Mouse (Mus musculus): ENCODE data around the gene Nfkbie.

Gene Nfkbie

DNA sequence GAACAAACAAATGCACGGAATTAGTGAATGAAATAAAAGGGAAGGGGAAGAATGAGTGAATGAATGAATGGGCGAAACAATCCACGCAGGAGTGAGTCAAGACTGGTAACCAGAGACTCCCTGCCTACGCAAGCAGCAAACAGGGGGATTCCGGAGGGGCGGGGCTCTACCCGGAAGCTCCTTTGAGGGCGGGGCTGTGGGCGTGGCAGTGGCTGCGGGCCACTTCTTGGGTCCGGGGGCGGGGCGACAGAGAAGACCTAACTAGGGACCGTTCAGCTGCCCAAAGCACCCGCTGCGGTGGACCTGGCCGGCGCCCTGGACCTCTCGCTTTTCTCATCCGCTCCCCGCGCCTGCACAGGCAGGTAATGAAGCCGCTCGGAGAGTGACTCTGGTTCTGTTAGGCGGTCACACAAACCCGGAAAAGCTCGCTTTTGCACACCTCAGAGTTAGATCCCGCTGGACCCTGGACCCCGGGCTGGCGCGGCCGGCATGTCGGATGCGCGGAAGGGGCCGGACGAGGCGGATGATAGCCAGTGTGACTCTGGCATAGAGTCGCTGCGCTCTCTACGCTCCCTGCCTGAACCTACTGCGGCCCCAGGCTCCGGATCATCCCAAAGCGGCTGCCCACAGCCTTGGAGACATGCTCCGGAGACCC is at the start of gene Nfkbie:
Gene Nfkbie, plus strand, starts transcription at position 252 of the 655 bp plus-strand sequence.
- DNase-seq (ENCODE audit: low spot score in 2 of 2) = peak; percentile 93 to 94

DNA sequence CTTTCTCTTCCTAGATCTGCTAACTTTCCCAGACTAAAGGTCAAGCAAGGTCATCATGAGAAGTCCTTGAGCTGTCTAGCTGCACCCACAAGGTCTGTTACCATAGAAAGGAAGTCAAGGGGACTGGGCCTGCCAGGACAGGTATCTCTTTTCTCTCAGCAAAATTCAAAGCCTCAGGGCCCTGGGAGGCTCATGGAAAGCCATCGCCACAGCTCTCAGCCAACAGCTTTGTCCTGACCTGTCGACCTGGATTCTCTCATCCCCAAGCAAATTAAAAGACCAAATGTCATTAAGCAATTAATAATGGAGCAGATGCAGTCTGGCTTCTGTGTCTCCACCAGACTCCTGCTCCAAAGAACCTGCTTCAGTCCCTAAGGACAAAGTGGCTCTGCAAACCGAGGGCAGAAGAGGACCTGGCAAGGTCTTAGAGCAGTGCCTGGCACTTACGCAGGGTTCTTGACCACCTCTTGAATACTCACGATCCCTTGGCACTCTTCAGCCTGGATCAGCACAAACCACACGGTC is 49.5 kb upstream of the Nfkbie start:
- DNase-seq (ENCODE audit: low spot score in 2 of 2) = no peak

DNA sequence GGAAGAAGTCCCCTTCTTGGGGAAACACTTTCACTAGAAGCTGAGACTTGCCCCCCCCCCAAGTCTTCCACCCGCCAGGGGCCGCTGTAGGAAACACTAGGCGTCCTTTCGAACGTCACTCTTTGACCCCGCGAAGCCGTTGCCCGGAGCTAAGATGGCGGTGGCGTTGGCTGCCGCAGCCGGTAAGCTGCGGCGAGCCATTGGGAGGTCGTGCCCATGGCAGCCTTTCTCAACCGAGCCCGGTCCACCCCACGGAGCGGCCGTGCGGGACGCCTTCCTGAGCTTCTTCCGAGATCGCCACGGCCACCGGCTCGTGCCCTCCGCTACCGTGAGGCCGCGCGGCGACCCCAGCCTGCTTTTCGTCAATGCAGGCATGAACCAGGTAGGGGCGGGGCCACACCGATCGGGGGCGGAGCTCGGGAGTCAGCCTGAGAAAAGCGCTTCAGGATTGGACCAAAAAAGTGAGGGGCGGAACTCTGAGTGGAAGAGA is 48.8 kb upstream of the Nfkbie start, which contains the start of gene Aars2:
Gene Aars2, plus strand, starts transcription at position 142 of the 490 bp plus-strand sequence.
- peak; percentile 92 to 94 for DNase-seq (ENCODE audit: low spot score in 2 of 2)

DNA sequence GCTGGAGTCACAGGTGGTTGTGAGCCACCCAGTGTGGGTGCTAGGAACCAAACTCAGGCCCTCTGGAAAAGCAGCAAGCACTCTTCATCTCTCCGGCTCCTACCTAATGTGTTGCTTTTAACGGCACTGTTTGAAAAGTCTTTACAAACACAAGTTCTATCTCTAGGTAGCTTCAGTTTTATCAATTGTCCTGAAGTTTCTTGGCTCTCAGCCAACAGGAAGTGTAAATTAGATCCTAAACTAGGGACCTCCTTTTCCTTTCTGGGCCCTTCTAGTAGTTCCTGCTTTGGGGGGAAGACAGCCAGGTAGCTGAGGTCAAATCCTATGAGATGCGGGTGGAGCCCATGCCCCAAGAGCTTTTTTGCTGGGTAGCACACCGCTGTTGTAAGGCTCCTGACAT is 44.6 kb upstream of the Nfkbie start:
- no peak for DNase-seq (ENCODE audit: low spot score in 2 of 2)

DNA sequence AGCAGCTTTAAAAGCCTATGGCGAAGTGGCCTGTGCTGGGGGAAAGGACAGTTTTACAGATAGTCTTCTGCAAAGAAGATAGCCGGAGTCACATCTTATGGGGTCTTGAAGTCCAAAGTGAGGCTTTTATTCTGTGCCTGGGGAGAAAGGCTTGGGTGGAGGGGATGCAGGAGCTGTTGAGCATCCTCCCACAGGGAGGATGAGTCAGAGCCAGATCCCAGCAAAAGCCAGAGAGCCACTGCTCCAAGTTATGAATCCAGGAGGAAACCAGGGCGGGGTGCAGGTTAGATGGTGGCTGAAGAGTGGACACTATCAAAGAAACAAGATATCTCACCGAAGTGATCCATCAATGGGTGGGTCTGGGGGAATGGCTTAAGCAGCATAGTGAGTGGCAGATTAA is 43.7 kb upstream of the Nfkbie start:
- DNase-seq (ENCODE audit: low spot score in 2 of 2) = no peak

DNA sequence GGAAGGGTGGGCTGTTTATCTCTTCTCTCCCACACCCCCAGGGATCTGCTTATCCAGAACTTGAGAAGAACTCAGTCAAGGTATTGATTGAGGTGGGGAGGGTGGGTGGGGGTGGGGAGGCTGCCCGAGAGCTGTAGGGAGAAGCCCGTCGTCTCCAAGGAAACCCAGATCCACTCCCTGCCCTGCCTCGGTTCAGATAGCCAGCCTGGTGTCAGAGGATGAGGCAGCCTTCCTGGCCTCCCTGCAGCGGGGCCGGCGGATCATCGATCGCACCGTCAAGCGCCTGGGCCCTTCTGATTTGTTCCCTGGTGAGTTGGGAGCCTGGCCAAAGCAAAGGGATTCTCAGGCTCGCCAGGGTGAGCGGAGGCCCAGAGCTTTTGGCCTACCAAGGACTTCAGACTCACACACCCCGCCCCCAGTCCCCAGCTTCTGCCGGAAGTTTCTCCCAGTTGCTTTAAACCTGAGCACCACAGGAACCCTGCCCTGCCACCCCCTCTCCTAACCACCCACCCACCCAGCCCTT is 40.2 kb upstream of the Nfkbie start:
- no peak for DNase-seq (ENCODE audit: low spot score in 2 of 2)

DNA sequence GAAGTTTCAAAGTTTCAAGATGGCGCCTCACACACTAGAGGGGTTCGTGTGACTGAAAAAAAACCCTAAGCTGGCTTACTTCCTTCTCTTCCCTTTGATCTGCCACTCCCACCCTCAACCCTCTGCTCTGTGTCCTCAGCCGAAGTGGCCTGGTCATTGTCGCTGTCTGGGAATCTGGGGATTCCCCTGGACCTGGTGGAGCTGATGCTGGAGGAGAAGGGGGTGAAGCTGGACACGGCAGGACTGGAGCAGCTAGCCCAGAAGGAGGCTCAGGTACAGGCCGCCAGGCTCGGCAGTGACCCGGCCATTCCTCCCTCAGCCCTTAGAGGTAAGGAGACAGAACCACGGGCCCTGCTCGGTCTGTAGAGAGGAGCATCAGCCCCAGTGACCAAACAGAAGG is 39.7 kb upstream of the Nfkbie start:
- DNase-seq (ENCODE audit: low spot score in 2 of 2) = no peak

DNA sequence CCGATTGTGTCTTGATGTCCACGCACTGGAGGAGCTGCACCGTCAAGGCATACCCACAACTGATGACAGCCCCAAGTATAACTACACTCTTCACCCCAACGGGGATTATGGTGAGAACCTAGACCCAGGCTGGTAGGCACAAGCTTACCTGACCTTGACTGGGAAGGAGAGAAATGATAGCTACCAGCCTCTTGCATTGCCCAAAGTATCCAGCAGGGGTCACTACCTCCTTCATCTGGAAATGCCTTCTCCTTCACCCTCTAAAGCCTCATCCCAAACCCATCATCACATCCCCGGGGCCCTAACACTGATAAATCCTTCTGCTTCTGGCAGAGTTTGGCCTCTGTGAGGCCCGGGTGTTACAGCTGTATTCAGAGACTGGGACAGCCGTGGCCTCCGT is 39.0 kb upstream of the Nfkbie start:
- DNase-seq (ENCODE audit: low spot score in 2 of 2) = peak; percentile 51 to 57

DNA sequence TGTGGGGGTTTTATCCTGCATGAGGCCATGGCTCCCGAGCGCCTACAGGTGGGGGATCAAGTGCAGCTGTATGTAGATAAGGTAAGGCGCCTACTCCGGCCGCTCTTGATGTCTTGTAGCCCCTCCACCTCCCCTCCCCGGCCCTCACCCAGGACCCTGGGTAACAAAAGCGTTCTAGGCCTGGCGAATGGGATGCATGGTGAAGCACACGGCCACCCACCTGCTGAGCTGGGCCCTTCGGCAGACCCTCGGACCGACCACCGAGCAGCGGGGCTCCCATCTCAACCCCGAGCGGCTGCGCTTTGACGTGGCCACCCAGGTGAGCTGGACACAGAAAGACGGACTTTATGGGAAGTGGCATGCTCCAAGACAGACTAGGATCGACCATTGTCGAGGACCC is 38.4 kb upstream of the Nfkbie start:
- DNase-seq (ENCODE audit: low spot score in 2 of 2) = no peak

DNA sequence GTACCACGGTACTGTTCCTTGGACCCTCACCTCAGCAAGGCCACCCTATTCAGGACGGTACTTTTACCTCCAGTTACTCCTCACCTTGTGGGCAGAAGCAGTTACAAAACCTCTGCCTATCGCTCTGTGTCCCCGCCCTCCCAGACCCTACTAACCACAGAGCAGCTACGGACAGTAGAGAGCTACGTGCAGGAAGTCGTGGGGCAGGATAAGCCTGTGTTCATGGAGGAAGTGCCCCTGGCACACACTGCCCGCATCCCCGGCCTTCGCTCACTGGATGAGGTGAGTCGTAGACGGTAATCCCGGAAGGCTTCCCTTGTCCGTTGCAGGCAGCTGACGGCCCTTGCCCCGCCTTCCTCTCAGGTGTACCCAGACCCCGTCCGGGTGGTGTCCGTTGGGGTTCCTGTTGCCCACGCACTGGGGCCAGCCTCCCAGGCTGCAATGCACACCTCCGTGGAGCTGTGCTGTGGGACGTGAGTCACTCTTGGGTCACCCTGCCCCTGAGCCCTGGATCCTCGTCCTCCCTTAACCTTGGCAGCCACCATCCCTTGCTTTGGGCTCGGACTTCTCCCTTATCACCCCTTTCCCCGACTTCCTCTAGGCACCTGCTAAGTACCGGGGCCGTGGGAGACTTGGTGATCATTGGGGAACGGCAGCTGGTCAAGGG is 37.8 kb upstream of the Nfkbie start:
- DNase-seq (ENCODE audit: low spot score in 2 of 2) = no peak

DNA sequence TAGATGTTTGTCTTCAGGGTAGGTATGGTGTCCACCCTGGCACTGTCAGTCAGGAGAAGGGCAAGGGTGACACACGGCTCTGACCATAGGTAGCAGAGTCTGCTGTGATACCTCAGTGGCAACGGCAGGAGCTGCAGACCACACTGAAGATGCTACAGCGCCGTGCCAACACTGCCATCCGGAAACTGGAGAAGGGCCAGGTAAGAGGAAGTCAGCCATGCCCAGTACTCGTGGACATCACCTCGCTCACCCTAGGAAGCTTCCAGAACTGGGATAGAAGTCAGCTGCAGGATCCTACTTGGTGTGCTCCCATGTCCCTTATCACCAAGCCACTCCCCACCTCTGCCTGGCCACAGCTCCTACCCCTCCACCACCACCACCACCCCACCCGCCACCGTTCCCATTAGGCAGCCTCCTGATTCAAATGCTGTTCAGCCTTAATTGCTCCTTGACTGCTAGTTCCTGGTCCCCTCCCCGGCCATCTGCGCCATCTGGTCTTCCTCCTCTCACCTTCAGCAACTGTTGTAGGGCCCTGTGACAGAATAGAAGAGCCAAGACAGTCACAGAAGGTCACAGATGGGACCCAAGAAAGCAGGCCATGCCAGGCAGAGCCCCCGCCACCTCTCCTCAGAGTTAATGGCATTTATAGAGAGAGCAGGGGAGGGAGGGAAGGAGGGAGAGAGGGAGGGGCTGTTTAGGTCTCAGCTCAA is 36.6 kb upstream of the Nfkbie start:
- no peak for DNase-seq (ENCODE audit: low spot score in 2 of 2)

DNA sequence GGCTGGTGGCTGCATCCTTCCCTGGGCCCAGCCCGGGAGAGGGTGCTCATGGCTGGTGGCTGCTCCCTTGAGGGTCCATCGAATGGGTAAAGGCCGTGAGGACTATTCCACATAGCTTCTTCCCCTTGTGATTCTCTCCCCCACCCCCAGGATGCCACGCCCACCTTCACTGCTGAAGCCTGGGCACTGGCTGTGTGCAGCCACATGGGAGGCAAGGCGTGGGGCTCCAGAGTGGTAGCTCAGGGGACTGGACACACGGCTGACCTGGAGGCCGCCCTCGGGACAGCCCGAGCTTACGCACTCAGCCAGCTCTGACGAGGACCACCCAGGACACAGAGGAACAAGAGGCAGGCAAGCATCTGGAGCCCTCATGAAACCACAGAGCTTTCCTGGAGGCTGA is 35.4 kb upstream of the Nfkbie start:
- no peak for DNase-seq (ENCODE audit: low spot score in 2 of 2)

DNA sequence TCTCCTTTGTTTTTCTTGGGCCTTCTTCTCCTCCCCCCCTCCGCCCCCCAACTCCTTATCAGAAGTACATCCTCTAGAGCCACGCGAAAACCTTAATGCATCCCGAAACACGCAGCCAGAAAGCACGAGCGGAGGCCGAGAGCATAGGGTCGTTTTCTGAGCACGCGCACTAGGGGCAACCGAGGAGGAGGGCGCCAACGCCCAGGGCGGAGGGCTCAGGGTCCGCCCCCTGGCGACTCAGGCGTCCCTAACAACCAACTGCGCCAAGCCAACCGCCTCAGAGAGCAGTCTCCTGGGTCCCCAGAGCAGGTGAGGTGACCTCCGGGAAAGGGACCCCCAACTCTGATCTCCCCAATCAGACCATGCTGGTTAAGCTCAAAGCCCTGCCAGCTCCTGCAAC is 32.2 kb upstream of the Nfkbie start, which contains the start of gene Tcte1:
Gene Tcte1, plus strand, starts transcription at position 172 of the 400 bp plus-strand sequence.
- DNase-seq (ENCODE audit: low spot score in 2 of 2) = no peak

DNA sequence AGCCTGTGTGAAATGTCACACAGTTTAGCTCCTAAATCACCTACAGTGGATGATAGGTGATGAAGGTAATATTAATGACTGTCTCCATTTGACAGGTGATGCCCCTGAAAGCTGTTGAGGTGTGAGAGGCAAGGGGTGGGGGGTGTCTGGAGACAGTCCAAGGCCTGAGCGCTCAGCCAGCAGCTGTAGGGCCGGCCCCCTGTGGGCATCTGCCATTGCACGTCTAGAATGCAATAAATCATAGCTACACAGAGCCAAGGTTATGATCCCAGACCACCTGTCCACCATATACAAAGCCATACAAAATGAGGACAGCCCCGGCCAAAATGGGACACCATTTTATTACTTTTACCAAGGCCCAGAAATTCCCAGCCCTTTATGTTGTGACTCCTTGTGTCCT is 30.5 kb upstream of the Nfkbie start:
- no peak for DNase-seq (ENCODE audit: low spot score in 2 of 2)

DNA sequence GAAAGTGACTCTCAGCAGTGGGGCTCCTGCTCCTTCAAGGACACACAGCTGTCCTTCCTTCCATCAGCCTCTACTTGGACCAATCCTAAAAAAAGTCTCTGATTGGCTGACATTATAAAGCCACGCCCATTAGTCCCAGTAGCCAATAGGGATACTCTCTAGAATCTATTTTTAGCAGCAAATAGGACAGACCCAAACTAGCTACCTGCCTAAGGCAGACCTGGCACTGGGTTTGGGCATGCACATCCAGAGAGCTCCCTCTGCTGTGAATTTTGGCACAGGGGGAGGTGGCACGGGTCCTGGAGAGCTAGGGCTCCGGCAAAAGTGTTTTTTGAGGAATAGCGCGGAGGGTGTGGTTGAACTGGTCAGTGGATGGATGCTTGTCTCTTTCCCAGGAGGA is 28.9 kb upstream of the Nfkbie start:
- DNase-seq (ENCODE audit: low spot score in 2 of 2) = no peak

DNA sequence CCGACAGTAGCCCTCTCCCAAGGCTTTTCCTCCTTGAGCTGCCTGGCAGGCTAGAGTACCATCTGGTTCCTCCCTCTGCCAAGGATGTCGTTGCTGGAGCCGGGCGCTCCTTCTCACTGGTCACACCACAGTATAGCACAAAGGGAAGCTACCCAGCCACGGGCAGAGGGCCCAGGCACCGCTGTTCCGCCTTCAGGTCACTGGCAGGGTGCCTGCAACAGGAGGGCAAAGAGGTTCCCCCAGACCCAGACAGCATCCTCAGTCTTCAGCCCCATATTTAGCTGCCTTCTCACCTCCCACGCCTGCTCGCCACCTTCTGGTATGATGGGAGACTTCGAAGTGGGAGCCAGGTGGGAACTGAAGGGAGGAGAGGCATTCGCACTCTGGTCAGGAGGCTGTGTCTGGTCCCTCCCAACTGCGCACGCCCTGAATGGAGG is 25.1 kb upstream of the Nfkbie start:
- DNase-seq (ENCODE audit: low spot score in 2 of 2) = no peak

DNA sequence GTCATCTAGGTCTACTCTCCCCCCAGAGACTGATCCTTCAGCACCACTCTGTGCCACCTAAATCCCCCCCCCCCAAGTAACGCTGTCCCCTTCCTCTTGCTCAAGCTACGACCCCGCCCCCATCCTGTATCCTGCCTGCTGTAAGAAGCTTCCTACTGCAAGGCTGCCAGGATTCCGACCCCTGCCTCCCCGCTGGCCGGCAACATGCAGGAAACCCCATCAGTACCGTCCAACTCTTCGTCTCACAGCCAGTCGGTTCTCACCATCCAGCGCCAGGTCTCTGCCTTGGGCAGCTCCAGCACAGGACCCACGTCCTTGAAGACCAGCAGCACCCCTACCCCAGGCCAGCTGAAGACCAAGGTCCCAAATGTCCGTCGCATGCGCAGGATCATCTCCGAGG is 22.6 kb upstream of the Nfkbie start:
- DNase-seq (ENCODE audit: low spot score in 2 of 2) = no peak

DNA sequence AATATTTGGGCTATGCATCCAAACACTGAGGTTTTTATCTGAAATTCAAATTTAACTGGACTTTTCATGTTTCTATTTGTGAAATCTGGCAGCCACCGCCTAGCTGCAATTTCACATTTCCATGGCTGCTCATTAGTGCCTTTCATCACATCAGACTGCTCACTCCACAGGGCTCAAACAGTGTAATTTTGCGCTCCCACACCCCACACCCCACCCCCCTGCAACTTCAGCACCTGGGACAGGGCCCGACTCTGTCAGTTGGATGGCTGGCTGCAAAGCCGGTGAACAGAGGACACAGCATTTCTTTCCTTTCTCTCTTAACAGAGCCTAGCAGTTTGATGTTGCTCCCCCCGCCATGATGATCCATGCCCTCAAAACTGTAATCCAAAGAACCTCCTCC is 19.2 kb upstream of the Nfkbie start:
- DNase-seq (ENCODE audit: low spot score in 2 of 2) = no peak

DNA sequence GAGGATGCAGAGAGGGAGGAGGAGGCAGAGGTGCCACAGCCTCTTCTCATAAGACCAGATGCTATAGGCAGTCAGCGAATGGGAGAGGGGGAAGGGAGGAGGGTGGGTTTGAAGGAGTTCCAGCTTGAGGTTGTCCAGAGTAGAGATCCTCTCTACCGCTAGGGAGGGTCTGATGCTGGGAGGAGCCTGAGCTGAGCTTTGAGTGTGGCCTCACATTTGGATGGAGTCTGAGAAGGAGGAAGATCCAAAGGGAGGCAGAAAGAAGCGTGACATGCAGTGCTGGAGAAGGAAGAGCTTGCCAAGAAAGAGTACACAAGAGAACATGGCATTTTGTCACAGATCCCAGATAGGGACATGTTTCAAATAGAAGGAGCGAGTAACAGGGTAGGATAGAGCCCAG is 17.1 kb upstream of the Nfkbie start:
- no peak for DNase-seq (ENCODE audit: low spot score in 2 of 2)

DNA sequence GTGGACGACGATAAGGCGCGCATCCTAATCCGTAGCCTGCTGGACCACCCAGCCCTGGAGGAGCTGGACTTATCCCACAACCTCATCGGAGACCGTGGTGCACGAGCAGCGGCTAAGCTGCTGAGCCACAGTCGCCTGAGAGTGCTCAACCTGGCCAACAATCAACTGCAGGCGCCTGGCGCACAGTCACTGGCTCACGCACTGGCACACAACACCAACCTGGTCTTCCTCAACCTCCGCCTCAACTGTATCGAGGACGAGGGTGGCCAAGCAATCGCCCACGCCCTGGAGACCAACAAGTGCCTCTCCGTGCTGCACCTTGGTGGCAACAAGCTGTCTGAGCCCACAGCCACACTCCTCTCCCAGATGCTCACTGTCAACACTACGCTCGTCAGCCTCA is 15.8 kb upstream of the Nfkbie start:
- no peak for DNase-seq (ENCODE audit: low spot score in 2 of 2)

DNA sequence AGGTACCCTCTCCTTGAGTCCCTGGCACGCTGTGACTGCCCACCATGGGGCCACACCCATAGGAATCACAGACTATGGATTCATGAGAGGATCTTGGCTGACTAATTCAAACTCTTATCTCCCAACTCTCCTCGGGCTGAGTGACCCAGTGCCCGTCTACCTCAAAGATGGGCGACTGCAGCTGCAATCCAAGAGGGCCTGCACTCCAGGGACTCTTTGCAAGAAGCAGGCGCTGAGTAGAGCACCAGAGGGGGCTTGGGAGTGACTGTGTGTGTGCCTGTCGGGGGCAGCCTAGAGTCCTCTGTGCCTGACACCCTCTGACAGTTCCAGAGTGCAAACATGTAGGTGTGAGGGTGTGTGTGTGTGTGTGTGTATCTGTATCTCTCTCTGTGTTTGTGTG is 13.4 kb upstream of the Nfkbie start:
- no peak for DNase-seq (ENCODE audit: low spot score in 2 of 2)

DNA sequence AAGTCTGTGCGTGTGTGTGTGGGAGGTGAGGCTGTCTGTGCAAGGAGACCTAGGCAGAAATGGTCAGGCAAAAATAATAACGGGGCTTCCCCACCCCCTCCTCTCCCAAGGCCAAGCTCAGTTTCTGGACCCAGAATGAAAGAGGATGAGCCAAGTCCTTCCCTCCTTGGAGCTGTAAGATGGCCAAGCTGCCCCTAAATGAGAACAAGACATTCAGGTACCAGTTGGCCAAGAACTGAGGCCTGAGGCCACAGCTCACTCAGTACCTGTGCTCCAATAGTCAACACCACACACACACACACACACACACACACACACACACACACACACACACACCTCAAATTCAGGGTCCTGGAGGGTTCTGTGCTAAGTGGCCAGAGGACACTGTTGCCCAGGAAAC is 12.8 kb upstream of the Nfkbie start:
- DNase-seq (ENCODE audit: low spot score in 2 of 2) = no peak

All from urinary bladder, postnatal 36 days (tissue).